Mouse (Mus musculus): Measurements from ENCODE around the gene Rapgef4.

The Rapgef4 gene

DNA sequence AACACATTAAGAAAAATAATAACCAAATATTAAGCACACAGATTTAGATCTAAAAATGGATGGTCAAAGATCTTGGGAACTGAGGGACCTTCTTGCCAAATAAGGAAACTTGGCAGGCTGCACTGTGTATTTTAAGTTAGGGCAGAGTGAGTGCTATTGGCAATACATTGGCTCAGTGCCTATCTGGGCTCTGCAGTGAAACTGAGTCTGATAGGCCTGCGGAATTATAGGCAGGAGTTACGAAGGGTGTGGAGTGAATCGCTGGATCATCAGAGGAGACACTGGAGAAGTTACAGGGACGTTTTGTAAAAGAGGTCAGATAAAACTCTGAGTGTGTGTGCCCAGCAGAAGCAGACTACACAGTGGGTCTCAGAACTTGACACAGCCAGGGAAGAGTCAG is 306.1 kb downstream of the Rapgef4 start:
- no peak for DNase-seq

DNA sequence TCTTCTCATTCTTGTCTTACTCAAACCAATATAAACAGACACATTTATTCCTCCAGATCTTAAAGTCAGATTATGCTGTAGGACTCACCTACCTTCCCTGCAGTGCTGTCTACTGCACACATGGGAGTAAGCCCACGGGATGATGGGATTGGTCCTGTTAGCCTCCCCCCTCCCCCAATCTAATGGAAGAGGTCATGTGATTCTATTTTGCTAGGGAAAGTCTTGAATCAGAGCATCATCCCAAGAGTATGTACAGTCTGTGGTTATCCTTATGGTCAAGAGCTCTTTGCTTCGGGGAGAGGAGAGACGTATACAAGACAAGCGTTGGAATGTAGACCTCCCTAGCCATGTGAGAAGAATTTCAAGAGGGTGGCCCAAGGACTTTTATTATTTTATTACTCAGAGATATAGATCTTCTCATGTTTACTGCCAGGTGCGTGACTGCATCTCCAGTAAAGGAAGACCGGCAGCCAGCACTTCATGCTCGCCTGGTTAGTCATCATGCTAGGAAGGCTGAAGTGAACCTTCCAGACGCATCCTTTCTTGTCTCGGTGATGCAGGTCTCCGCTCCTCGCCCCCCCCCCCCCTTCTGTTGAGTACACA is 308.0 kb downstream of the Rapgef4 start:
- DNase-seq = no peak

DNA sequence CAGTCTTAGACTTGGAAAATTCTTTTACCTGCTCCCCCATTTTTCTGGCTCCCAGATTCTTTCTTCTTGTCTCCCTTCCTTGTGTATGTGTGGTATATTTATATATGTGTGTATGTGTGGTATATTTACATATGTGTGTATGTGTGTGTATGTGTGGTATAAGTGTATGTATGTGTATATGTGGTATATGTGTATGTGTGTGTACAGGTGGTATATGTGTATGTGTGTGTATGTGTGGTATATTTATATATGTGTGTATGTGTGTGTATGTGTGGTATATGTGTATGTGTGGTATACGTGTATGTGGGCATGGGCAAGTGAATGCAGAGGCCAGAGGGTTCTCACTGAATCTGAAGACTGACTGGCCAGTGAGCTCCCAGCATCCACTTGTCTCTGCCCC is 310.1 kb downstream of the Rapgef4 start:
- no peak for DNase-seq

DNA sequence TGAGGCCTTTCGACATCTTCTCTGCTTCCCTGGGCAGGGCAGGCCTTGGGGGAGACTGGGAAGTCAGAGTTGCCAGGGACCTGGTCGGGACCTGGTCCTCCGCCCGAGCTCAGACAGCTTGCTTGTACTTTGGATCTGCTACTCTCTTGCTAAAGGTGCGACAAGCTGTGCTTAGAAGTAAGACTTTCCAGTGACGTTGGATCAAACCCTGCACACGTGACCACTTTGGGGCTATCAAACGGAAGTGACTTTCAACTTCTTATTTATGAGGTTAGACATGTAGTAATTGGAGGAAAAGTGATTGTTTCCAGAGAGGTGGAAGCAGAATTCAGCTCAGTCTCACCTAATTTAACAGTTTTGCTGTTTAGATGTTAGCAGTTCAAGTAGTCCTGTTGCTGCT is 311.5 kb downstream of the Rapgef4 start:
- DNase-seq = no peak

DNA sequence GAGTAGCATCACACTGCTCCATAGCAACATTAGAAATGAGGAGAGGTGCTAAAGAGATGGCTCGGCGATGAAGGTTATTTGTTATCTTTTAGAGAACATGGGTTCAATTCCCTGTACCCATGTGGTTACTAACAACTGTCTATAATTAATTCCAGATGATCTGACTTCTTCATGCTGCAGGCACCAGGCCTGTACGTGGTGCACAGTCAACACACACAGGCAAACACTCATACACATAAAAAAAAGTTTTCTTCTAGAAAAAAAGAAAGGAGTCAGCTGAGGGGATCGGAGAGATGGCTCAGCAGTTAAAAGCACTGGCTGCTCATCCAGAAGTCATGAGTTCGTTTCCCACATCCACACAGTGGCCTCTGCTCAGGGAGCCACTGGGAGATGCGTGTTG is 314.0 kb downstream of the Rapgef4 start:
- DNase-seq = no peak

DNA sequence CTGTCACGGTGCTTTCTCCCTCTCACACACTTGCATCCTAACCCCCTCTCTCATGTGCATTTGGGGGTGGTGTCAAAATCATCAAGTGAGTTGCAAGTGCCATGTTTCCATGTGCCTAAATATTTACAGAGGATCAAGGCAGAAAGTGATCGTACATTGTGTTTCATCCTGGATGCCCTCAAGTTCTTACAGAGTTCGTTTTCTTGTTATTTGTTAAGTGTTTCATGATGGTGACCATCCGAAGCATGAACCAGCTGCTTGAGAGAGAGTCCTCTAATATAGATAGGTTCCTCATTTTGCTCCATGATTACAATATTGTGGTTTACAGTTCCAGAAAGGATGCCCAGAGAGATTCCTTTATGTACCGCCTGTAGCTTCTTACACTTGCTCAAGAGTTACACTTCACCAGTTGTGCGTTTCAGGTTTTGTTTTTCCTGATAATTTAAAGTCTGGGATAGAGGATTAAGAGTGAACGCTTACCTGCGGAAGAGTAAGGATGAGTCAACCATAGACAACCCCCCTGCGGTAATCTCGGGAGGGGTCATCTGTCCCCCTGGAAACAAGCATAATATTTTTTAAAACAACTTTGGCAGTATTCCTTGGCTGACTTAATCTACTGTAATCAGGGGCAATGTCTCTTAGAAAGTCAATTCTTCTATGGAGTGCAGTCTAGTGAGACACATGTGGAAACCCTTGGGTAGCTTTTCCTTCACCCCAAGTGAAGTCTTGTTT is 316.1 kb downstream of the Rapgef4 start:
- DNase-seq = no peak

DNA sequence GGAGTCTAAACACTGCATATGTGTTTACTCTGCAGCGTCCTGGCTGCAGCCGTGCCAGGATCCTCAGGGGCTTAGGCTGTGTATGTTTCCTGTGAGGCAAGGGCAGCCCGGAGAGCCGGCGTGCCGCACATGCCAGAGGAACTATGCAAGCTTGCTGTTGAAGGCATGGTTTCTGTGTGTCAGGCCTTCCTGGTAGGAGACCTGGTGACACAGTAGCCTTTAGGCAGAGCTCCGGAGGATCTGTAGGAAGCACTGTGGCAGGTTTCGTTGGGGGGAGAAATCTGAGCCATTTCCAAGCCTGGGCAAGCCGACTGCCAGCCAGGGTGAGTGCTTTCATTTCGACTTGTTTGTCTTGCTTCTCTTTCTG is 316.7 kb downstream of the Rapgef4 start:
- no peak for DNase-seq

DNA sequence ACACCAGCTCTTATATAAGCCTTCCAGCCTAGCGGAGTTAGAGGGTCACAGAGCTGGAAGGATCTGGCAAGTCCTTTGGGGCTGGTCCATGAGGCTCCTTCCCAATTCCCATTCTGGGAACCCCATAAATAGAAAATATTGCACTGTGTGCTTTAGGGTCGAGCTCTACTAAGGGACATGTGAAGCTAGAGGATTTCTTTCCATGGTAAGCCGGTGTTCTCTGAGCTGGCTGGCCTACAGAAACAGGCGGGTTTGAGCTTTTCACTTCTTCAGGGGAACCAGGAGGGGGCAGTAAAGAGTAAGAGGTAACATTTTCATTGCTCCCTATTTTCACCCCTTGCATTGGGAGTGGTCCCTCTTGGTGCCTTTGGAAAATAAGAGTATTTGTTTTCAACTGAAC is 317.4 kb downstream of the Rapgef4 start:
- DNase-seq = no peak

DNA sequence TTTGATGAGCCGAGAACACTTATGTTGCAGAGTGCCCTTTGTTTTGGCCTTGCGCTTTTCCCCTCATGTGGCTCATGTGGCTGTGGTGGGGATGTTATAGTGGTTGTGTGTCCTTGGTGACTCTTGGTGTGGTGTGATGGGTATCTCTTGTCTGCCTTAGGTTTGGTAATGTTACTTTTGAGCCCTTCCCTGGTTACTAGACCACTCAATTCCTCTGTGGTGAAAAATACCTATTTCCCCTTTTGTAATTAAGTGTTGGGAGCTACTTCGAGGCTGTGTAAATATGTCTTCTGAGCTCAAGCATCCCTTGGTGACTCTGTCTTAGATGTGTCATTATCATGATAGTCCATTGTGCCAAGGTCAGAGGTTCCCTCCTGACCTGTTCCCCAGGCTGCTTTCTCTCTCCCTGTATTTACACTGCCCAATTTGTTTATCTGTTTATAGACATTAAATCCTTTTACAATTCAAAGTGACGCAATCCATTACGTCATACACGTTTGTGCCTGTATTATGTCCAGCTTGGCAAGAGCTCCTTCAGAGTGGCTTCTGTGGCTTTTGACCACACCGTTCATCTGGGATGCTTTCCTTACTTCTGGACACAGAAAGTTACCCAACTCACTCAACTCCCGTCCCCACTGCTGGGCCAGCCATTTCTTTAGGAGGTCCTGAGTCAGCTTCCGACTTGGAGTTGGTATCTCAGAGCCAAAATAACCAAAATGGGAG is 320.3 kb downstream of the Rapgef4 start:
- no peak for DNase-seq

DNA sequence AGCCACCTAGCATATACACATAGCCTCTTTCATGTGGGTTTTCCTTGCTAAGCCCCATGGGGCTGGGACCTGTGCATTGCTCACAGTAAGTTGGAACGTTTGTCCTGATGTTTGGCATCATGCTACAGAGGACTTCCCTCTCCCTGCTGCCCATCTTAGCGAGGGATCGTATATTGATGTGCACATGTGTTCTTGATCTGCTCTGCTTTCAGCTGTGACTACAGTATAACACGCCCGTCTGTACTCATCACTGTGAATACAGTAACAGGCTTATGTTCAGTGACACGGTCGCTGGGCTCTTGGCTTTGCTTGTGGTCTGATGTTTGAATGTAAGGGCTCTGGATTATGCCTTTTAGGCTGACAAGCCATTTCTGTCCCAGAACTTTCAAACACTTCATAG is 324.7 kb downstream of the Rapgef4 start:
- no peak for DNase-seq

Data from cerebellum, adult 18-20 months (tissue).